Mouse (Mus musculus): ENCODE measurements around the gene Luc7l. TPM values are rescaled to one million over a fixed set of nuclear protein-coding genes. Genes with fewer than 3 reads are reported as not detected.

Luc7l gene
- total and polyA plus RNA-seq, 2 experiments from 2014 or later: 88.4 to 120 TPM

GRCm38 (mm10) chr17:26221508-26221907 is 31.2 kb upstream of the Luc7l start:
- H3K9ac ChIP-seq: no peak overlapping the region
- H3K36me3 ChIP-seq (ENCODE audit: insufficient read depth): peaks cover 14% of the 10 kb centered on the region
- no peak overlapping the region for H3K27ac ChIP-seq (ENCODE audit: low read depth, low read length)
- H3K4me2 ChIP-seq (ENCODE audit: low read depth): no peak overlapping the region
- 79% methylated on average over 2 of the region's 2 CpGs for WGBS
- H3K4me3 ChIP-seq (ENCODE audit: low read depth, low read length): no peak overlapping the region
- H3K9me3 ChIP-seq (ENCODE audit: low read length): no peaks in the 10 kb centered on the region
- no peaks in the 10 kb centered on the region for H3K27me3 ChIP-seq (ENCODE audit: insufficient read depth, low read length)
- no peak for ATAC-seq
- no peaks in the 10 kb centered on the region for H3K4me1 ChIP-seq (ENCODE audit: insufficient read depth)
- no peak for DNase-seq
- TF ChIP-seq CTCF (IDR thresholded peaks at IDR 0.05; ENCODE audit: low read depth): no peak

- TF ChIP-seq CTCF (IDR thresholded peaks at IDR 0.05; ENCODE audit: low read depth): no peak
- Histone ChIP-seq H3K4me3 (ENCODE audit: low read depth, low read length) (no peak overlapping the region), H3K27me3 (ENCODE audit: insufficient read depth, low read length) (no peaks in the 10 kb centered on the region), H3K4me2 (ENCODE audit: low read depth) (no peak overlapping the region), H3K27ac (ENCODE audit: low read depth, low read length) (no peak overlapping the region), H3K9ac (no peak overlapping the region), H3K9me3 (ENCODE audit: low read length) (no peaks in the 10 kb centered on the region), H3K36me3 (ENCODE audit: insufficient read depth) (no peaks in the 10 kb centered on the region), H3K4me1 (ENCODE audit: insufficient read depth) (no peaks in the 10 kb centered on the region)
- ATAC-seq: no peak
- WGBS: 86% methylated on average over 12 of the region's 12 CpGs
- DNase-seq: no peak
These were observed 27.5 kb upstream of the Luc7l start for GRCm38 (mm10) chr17:26225150-26225549.

GRCm38 (mm10) chr17:26229776-26230175 is 22.9 kb upstream of the Luc7l start:
- Histone ChIP-seq H3K27me3 (ENCODE audit: insufficient read depth, low read length) (no peaks in the 10 kb centered on the region), H3K36me3 (ENCODE audit: insufficient read depth) (no peaks in the 10 kb centered on the region), H3K4me3 (ENCODE audit: low read depth, low read length) (no peak overlapping the region), H3K4me2 (ENCODE audit: low read depth) (no peak overlapping the region), H3K9me3 (ENCODE audit: low read length) (no peaks in the 10 kb centered on the region), H3K9ac (no peak overlapping the region), H3K27ac (ENCODE audit: low read depth, low read length) (no peak overlapping the region), H3K4me1 (ENCODE audit: insufficient read depth) (no peaks in the 10 kb centered on the region)
- 95% methylated on average over 5 of the region's 5 CpGs for WGBS
- no peak for ATAC-seq
- no peak for TF ChIP-seq CTCF (IDR thresholded peaks at IDR 0.05; ENCODE audit: low read depth)
- DNase-seq: no peak

GRCm38 (mm10) chr17:26231156-26231555 is 21.5 kb upstream of the Luc7l start:
- Histone ChIP-seq H3K9ac (no peak overlapping the region), H3K4me2 (ENCODE audit: low read depth) (no peak overlapping the region), H3K36me3 (ENCODE audit: insufficient read depth) (no peaks in the 10 kb centered on the region), H3K9me3 (ENCODE audit: low read length) (no peaks in the 10 kb centered on the region), H3K27ac (ENCODE audit: low read depth, low read length) (no peak overlapping the region), H3K27me3 (ENCODE audit: insufficient read depth, low read length) (no peaks in the 10 kb centered on the region), H3K4me3 (ENCODE audit: low read depth, low read length) (no peak overlapping the region), H3K4me1 (ENCODE audit: insufficient read depth) (no peaks in the 10 kb centered on the region)
- no peak for DNase-seq
- WGBS: 89% methylated on average over 5 of the region's 5 CpGs
- TF ChIP-seq CTCF (IDR thresholded peaks at IDR 0.05; ENCODE audit: low read depth): no peak
- no peak for ATAC-seq

- no peak overlapping the region for H3K4me2 ChIP-seq (ENCODE audit: low read depth)
- ATAC-seq (no peak), DNase-seq (no peak)
- H3K36me3 ChIP-seq (ENCODE audit: insufficient read depth): no peaks in the 10 kb centered on the region
- TF ChIP-seq CTCF (IDR thresholded peaks at IDR 0.05; ENCODE audit: low read depth): no peak
- 73% methylated on average over 8 of the region's 8 CpGs for WGBS
- no peak overlapping the region for H3K9ac ChIP-seq
- H3K9me3 ChIP-seq (ENCODE audit: low read length): no peaks in the 10 kb centered on the region
- H3K4me1 ChIP-seq (ENCODE audit: insufficient read depth): no peaks in the 10 kb centered on the region
- H3K27ac ChIP-seq (ENCODE audit: low read depth, low read length): no peak overlapping the region
- H3K4me3 ChIP-seq (ENCODE audit: low read depth, low read length): no peak overlapping the region
- H3K27me3 ChIP-seq (ENCODE audit: insufficient read depth, low read length): no peaks in the 10 kb centered on the region
These were observed 19.8 kb upstream of the Luc7l start for GRCm38 (mm10) chr17:26232863-26233262.

- DNase-seq (no peak), ATAC-seq (no peak)
- Histone ChIP-seq H3K4me1 (ENCODE audit: insufficient read depth) (no peaks in the 10 kb centered on the region), H3K9me3 (ENCODE audit: low read length) (no peaks in the 10 kb centered on the region), H3K36me3 (ENCODE audit: insufficient read depth) (no peaks in the 10 kb centered on the region), H3K27ac (ENCODE audit: low read depth, low read length) (no peak overlapping the region), H3K9ac (no peak overlapping the region), H3K4me3 (ENCODE audit: low read depth, low read length) (no peak overlapping the region), H3K27me3 (ENCODE audit: insufficient read depth, low read length) (no peaks in the 10 kb centered on the region), H3K4me2 (ENCODE audit: low read depth) (no peak overlapping the region)
- WGBS: 89% methylated on average over 8 of the region's 8 CpGs
- TF ChIP-seq CTCF (IDR thresholded peaks at IDR 0.05; ENCODE audit: low read depth): no peak
These were observed 18.3 kb upstream of the Luc7l start for GRCm38 (mm10) chr17:26234386-26234785.

GRCm38 (mm10) chr17:26235077-26235815 is 17.4 kb upstream of the Luc7l start:
- no peak overlapping the region for H3K9ac ChIP-seq
- DNase-seq: no peak
- H3K4me3 ChIP-seq (ENCODE audit: low read depth, low read length): no peak overlapping the region
- H3K4me2 ChIP-seq (ENCODE audit: low read depth): no peak overlapping the region
- no peak overlapping the region for H3K27ac ChIP-seq (ENCODE audit: low read depth, low read length)
- no peaks in the 10 kb centered on the region for H3K27me3 ChIP-seq (ENCODE audit: insufficient read depth, low read length)
- H3K4me1 ChIP-seq (ENCODE audit: insufficient read depth): no peaks in the 10 kb centered on the region
- WGBS: 49% methylated on average over 13 of the region's 13 CpGs
- no peaks in the 10 kb centered on the region for H3K36me3 ChIP-seq (ENCODE audit: insufficient read depth)
- TF ChIP-seq CTCF (IDR thresholded peaks at IDR 0.05; ENCODE audit: low read depth): no peak
- ATAC-seq: no peak
- no peaks in the 10 kb centered on the region for H3K9me3 ChIP-seq (ENCODE audit: low read length)
